8 mouse cellular contexts compared by ENCODE assay signal in genomic region chr13:44541243-44541653, GRCm38 (mm10).
DNase-seq lines count a peak whose midpoint lies in the region; ATAC-seq and TF ChIP-seq lines count a peak whose summit lies in the region.

No protein-coding gene starts in this region.

- H3K27me3 ChIP-seq in lung, postnatal 0 days (replicated peaks; ENCODE audit: insufficient read depth, low read length), result no peaks in the 10 kb centered on the region
- H3K27me3 ChIP-seq in embryonic facial prominence, embryonic 15.5 days, result no peaks in the 10 kb centered on the region
- H3K27me3 ChIP-seq in intestine, embryonic 16.5 days (replicated peaks; ENCODE audit: control insufficient read depth, insufficient read depth, low read length), result no peaks in the 10 kb centered on the region

- no peaks in the 10 kb centered on the region for H3K4me1 ChIP-seq in lung, postnatal 0 days (ENCODE audit: insufficient read depth, low read depth, low read length)
- H3K4me1 ChIP-seq in embryonic facial prominence, embryonic 15.5 days, result peaks cover 5% of the 10 kb centered on the region; the same call in 1 of the 2 replicates
- no peaks in the 10 kb centered on the region for H3K4me1 ChIP-seq in intestine, embryonic 16.5 days (ENCODE audit: control insufficient read depth, insufficient read depth, low read length)

- H3K36me3 ChIP-seq in lung, postnatal 0 days (ENCODE audit: insufficient read depth, low read length), result no peaks in the 10 kb centered on the region
- no peaks in the 10 kb centered on the region for H3K36me3 ChIP-seq in embryonic facial prominence, embryonic 15.5 days
- H3K36me3 ChIP-seq in intestine, embryonic 16.5 days (ENCODE audit: control insufficient read depth, insufficient read depth, low read length), result no peaks in the 10 kb centered on the region

- WGBS in lung, postnatal 0 days, result 63% methylated on average over 5 of the region's 5 CpGs
- 43% methylated on average over 5 of the region's 5 CpGs for WGBS in embryonic facial prominence, embryonic 15.5 days
- WGBS in intestine, embryonic 16.5 days, result 71% methylated on average over 5 of the region's 5 CpGs

- no peaks in the 10 kb centered on the region for H3K9me3 ChIP-seq in lung, postnatal 0 days (ENCODE audit: low read length)
- no peaks in the 10 kb centered on the region for H3K9me3 ChIP-seq in embryonic facial prominence, embryonic 15.5 days (replicated peaks)
- H3K9me3 ChIP-seq in intestine, embryonic 16.5 days (ENCODE audit: control insufficient read depth, low read length), result no peaks in the 10 kb centered on the region

- no peak for TF ChIP-seq CTCF in lung, postnatal 0 days (IDR thresholded peaks at IDR 0.05)

- H3K27ac ChIP-seq in lung, postnatal 0 days (ENCODE audit: low read length), result no peak overlapping the region
- H3K27ac ChIP-seq in embryonic facial prominence, embryonic 15.5 days (replicated peaks), result no peak overlapping the region
- H3K27ac ChIP-seq in intestine, embryonic 16.5 days (ENCODE audit: low read length), result no peak overlapping the region

- H3K4me3 ChIP-seq in lung, postnatal 0 days (ENCODE audit: low read depth, low read length), result no peak overlapping the region
- H3K4me3 ChIP-seq in embryonic facial prominence, embryonic 15.5 days (replicated peaks), result no peak overlapping the region
- no peak overlapping the region for H3K4me3 ChIP-seq in intestine, embryonic 16.5 days (ENCODE audit: low read length)

- no peak for TF ChIP-seq EP300 in lung, postnatal 0 days (IDR thresholded peaks at IDR 0.05)

- no peak overlapping the region for H3K9ac ChIP-seq in lung, postnatal 0 days (replicated peaks; ENCODE audit: low read depth)
- no peak overlapping the region for H3K9ac ChIP-seq in embryonic facial prominence, embryonic 15.5 days
- no peak overlapping the region for H3K9ac ChIP-seq in intestine, embryonic 16.5 days (ENCODE audit: low read depth, low read length)

- DNase-seq in lung, adult 18-20 months, result peak; percentile 13 to 54
- DNase-seq in lung, postnatal 0 days (ENCODE audit: low spot score), result no peak
- DNase-seq in adrenal gland, postnatal 25 days, result peak; percentile 65
- peak; percentile 43 for DNase-seq in kidney, postnatal 14 days
- no peak for DNase-seq in right cerebral cortex, postnatal 10 days (ENCODE audit: low spot score in 2 of 2)
- no peak for DNase-seq in neural tube, embryonic 10.5 days (ENCODE audit: extremely low spot score, low spot score)

- ATAC-seq in lung, postnatal 0 days, result no peak
- peak; percentile 80 for ATAC-seq in embryonic facial prominence, embryonic 15.5 days (ENCODE audit: insufficient number of reproducible peaks, low FRiP score, low TSS enrichment, low read depth)
- no peak for ATAC-seq in intestine, embryonic 16.5 days

- H3K4me2 ChIP-seq in lung, postnatal 0 days (replicated peaks; ENCODE audit: low read depth, low read length), result no peak overlapping the region
- H3K4me2 ChIP-seq in embryonic facial prominence, embryonic 15.5 days (replicated peaks), result no peak overlapping the region
- H3K4me2 ChIP-seq in intestine, embryonic 16.5 days (ENCODE audit: low read depth, low read length), result no peak overlapping the region

Comparison
In these comparisons a context has a peak if more than half of its experiments do, and no peak if none do; other contexts are left out.
1. DNase-seq: peak in lung, adult 18-20 months (2 of 2), adrenal gland, postnatal 25 days (single experiment) and kidney, postnatal 14 days (single experiment); none in lung, postnatal 0 days (single experiment), right cerebral cortex, postnatal 10 days (0 of 2) and neural tube, embryonic 10.5 days (single experiment).